Mouse (Mus musculus): ENCODE data around the gene Grm1.

Grm1 gene

DNA sequence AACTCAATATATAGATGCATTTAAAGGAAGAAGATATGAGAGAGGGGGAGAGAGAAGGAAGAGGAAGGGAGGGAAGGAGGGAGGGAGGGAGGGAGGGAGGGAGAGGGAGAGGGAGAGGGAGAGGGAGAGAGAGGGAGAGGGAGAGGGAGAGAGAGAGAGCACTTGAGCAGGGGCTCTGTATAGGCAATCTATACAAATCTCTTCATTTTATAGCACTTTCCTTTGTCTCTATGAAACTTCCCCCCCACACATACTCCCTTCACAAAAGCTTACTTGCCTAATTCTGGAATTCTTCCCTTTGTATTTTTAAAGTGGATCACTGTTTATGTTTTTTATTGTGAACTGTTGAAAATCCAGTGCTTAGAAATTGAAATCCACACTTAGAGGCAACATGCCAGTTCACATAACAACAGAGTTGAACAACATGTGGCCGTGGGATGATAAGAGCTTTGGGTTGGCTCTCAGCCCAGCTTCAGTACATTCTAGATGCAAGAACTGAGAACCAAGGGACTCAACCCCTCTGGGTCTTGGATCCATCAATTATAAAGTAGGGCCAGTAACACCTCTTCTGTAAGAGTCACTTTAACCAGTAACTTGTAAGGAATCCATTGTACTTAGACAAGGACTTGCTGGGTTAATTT is 345.0 kb downstream of the Grm1 start:
- peak in 1 of 2 experiments; percentile 24 for DNase-seq (ENCODE audit: inconsistent age in 2 of 2, low spot score in 1 of 2)

- DNase-seq (ENCODE audit: inconsistent age in 2 of 2, low spot score in 1 of 2) = no peak
Measured at GRCm38 (mm10) chr10:10734561-10734960, 347.6 kb downstream of the Grm1 start.

DNA sequence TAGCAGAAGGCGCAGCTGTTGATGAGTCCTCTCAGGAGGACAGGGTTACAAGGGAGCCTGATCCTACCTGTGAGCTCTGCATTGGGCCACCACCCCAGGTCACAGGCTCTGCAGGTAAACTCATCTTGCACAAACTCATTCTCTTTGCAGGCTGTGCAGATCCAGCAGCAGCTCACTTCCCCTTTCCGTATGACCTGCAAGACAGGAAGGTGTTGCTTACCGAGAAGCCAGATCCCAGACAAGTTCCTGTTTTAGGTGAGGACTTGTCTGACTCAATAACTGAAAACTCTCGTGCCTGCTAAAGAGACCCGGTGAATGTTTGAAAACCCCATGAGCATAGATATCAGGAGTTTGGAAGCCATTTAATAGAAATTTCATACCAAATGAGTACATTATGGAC is 349.1 kb downstream of the Grm1 start:
- no peak for DNase-seq (ENCODE audit: inconsistent age in 2 of 2, low spot score in 1 of 2)

DNA sequence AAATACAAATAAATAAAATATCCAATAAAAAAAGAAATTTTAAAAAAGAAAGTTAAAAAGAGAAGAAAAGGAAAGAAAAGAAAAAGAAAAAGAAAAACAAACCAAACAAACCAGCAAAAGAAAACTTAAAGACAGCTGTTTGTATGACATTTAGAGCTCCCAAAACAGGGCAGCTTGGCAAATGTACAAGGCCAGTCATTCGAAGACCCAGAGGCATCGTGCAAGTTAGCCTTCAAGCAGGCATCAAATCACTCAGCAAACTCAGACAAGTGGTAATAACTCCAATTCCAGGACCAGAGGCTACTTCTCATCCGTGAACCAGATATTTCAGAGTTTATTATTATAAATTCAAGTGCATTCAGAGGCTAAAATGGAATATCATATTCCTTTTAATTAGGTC is 355.7 kb downstream of the Grm1 start:
- DNase-seq (ENCODE audit: inconsistent age in 2 of 2, low spot score in 1 of 2) = peak; percentile 45 to 77

DNA sequence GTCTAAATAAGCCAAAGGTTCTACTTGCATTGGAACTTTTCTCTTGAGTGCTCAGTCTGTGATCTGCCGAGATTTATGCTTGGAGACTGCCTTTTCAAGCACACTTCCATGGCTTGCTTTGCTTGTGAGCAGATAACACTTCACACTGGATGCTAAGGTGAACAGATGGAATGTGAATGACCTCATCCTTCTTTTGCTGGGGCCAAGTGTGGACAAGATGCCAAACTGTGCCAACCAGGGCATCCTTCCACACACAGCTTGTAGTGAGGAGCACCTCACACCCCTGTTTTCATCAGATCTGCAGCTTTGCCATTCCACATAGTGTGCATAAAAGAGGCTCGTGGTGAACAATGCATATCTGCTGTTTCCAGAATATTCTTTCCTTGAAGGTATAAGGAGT is 371.3 kb downstream of the Grm1 start:
- no peak for DNase-seq (ENCODE audit: inconsistent age in 2 of 2, low spot score in 1 of 2)

GRCm38 (mm10) chr10:10710359-10710758 is 371.8 kb downstream of the Grm1 start:
- no peak for DNase-seq (ENCODE audit: inconsistent age in 2 of 2, low spot score in 1 of 2)

- DNase-seq (ENCODE audit: inconsistent age in 2 of 2, low spot score in 1 of 2) = no peak
Measured at GRCm38 (mm10) chr10:10708031-10708430, 374.1 kb downstream of the Grm1 start.

DNA sequence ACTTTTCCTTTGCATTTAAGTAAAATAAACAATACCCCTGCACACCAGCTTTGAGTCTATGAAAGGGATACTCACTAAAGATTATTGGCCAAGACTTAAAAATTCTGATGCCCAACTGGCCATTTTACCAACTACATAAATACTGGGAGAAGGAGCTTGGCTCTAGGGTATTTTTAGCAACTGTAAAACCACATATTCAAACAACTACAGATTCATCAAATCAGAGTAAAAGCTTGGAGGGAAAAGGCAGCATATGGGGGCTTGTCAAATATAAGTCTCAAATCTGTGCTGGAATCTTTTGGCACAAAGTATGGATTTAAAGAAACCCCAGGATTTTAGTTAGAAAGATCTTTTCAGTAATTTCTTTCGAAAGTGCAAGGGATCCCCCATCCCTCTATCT is 380.8 kb downstream of the Grm1 start:
- DNase-seq (ENCODE audit: inconsistent age in 2 of 2, low spot score in 1 of 2) = no peak

- DNase-seq (ENCODE audit: inconsistent age in 2 of 2, low spot score in 1 of 2) = no peak
Measured at GRCm38 (mm10) chr10:10700903-10701302, 381.3 kb downstream of the Grm1 start.

GRCm38 (mm10) chr10:10697497-10697896 is 384.7 kb downstream of the Grm1 start:
- DNase-seq (ENCODE audit: inconsistent age in 2 of 2, low spot score in 1 of 2) = no peak

DNA sequence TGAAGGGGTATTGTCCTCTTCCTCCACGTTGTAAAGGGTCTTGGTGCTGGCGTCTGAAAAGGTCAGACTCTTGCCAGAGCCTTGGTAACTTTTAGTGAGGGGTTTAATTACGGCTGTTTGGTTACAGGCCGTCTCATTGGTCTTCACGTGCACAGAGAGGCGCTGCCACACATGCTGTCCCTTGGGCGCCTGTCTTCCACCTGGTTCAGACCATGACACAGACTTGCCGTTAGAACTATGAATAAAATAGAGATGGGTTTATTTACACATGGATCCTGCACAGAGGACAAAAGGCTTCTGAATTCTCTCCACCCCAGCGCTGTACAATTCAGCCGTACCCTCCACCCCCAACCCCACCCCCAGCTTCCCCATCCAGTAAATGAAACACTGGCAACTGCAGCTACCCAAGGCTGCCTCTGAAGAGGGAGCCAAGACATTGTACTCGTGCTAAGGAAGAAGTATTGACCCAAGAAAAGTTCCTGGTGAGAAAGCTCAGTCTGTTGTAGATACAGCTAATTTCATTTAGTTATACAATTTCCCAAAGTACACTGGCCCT is 392.4 kb downstream of the Grm1 start:
- no peak for DNase-seq (ENCODE audit: inconsistent age in 2 of 2, low spot score in 1 of 2)

DNA sequence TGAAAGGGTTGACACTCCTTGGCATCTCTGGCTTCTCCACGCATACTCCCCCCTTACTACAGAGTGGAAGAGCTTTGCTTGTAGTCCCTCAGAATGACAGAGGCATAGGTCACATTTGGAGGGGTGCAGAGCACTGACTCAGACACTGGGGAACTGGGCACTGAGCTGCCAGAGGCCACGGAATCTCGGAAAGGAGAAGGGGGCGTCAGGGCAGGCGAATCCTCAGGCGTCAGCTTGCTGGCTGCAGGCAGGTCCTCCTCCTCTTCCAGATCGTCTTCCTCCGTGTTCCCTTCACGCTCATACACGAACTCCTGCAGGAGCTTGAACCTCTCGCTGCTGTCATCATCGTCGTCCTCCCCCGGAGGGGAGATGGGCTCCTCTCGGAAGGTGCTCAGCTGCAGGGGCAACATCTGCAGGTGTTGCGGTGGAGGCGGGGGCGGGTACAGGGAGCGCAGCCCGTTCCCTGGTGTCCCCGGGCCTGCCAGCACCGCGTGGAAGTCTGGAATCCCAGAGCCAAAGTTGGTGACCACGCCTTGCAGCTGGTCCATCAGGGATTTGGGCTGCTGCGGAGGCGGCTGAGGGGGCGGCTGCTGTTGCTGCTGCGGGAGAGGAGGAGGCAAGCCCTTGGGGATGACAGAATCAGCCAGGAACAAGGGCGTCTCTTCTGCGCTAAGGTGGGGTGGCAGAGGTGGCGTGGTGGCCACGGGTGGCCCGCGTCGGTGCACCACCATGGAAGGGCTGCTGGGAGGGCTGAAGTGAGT is 393.1 kb downstream of the Grm1 start:
- peak; percentile 3 to 32 for DNase-seq (ENCODE audit: inconsistent age in 2 of 2, low spot score in 1 of 2)

- DNase-seq (ENCODE audit: inconsistent age in 2 of 2, low spot score in 1 of 2) = no peak
Measured at GRCm38 (mm10) chr10:10681048-10681447, 401.1 kb downstream of the Grm1 start, which contains the start of gene Gm10944. Gene Gm10944 (plus strand): TSS chr10:10681348.

GRCm38 (mm10) chr10:10659976-10660375 is 422.2 kb downstream of the Grm1 start:
- no peak for DNase-seq (ENCODE audit: inconsistent age in 2 of 2, low spot score in 1 of 2)

GRCm38 (mm10) chr10:10659161-10659560 is 423.0 kb downstream of the Grm1 start:
- no peak for DNase-seq (ENCODE audit: inconsistent age in 2 of 2, low spot score in 1 of 2)

- DNase-seq (ENCODE audit: inconsistent age in 2 of 2, low spot score in 1 of 2) = no peak
Measured at GRCm38 (mm10) chr10:10656621-10657020, 425.5 kb downstream of the Grm1 start.

- no peak for DNase-seq (ENCODE audit: inconsistent age in 2 of 2, low spot score in 1 of 2)
Measured at GRCm38 (mm10) chr10:10655991-10656390, 426.2 kb downstream of the Grm1 start.
